Mouse (Mus musculus): Measurements from ENCODE around the gene Ikbke. TPM values are rescaled to one million over a fixed set of nuclear protein-coding genes. Genes with fewer than 3 reads are reported as not detected.
"Not testable (repeated sequence)": the region's sequence is repeated elsewhere in the genome, so short reads cannot be mapped to it uniquely, and the experiment has no call there.

Gene Ikbke
- polyA plus RNA-seq (2016; fragmentation: Nextera tagmentation; extraction: Ambion mirVana) = 0.69 and 1.3 TPM in 2 replicates

DNA sequence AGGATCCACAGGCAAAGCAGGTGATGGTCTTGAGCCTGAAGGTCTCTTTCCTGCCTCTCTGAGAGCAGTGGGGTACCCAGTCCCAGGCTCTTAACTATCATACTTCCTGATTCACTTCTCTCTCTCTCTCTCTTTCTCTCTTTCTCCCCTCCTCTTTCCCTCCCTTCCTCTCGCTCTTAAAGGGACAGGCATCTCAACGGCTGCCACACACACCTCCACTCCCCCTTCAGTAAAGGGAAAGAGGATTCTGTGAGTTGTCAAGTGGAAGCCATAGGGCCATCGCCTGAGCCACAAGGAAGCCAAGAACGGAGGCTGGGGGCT is at the start of gene Ikbke:
Gene Ikbke (minus strand): TSS at position 151 of the 321 bp plus-strand sequence.
- H3K4me3 ChIP-seq = no peak within 1 kb of the TSS
- H3K9ac ChIP-seq (replicated peaks) = no peak within 1 kb of the TSS
- no peaks in the 10 kb centered on the region for H3K9me3 ChIP-seq
- 43% methylated on average over 4 of the region's 4 CpGs for WGBS
- no peaks in the 10 kb centered on the region for H3K36me3 ChIP-seq
- H3K27ac ChIP-seq (replicated peaks) = no peak within 1 kb of the TSS
- no peak for ATAC-seq (ENCODE audit: low FRiP score, low read depth)
- no peak within 1 kb of the TSS for H3K4me2 ChIP-seq (replicated peaks)
- no peaks in the 10 kb centered on the region for H3K4me1 ChIP-seq
- H3K27me3 ChIP-seq = no peaks in the 10 kb centered on the region

- not testable (repeated sequence) for H3K27me3 ChIP-seq; H3K9ac ChIP-seq (replicated peaks); H3K9me3 ChIP-seq; H3K4me3 ChIP-seq; H3K36me3 ChIP-seq; ATAC-seq (ENCODE audit: low FRiP score, low read depth); H3K4me2 ChIP-seq (replicated peaks); H3K4me1 ChIP-seq; H3K27ac ChIP-seq (replicated peaks)
- 100% methylated on average over 1 of the region's 1 CpGs for WGBS
These were observed 49.7 kb upstream of the Ikbke start for GRCm38 (mm10) chr1:131329093-131329492.

DNA sequence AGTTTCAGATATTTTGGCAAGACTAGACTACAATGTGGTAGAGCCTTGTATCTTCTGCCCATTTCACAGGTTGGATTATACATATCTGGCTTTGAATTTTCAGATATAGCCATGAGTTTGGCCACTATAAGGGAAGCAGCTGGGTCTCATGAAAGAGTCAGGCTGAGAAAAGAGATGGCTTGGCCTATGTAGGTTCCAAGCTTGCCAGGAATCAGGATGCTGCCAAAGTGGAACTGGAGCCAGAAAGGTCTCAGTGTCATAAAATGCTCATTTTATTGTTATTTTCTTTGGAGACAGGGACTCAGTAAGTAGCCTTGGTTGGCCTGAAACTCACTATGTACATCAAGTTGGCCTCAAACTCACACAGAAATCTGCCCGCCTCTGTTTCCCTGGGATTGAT is 47.8 kb upstream of the Ikbke start:
- H3K4me3 ChIP-seq = no peak overlapping the region
- ATAC-seq (ENCODE audit: low FRiP score, low read depth) = no peak
- no peaks in the 10 kb centered on the region for H3K9me3 ChIP-seq
- H3K27ac ChIP-seq (replicated peaks) = no peak overlapping the region
- no peak overlapping the region for H3K9ac ChIP-seq (replicated peaks)
- peaks cover 9% of the 10 kb centered on the region; the same call in 1 of the 2 replicates for H3K36me3 ChIP-seq
- 90% methylated on average over 1 of the region's 1 CpGs for WGBS
- no peaks in the 10 kb centered on the region for H3K4me1 ChIP-seq
- no peaks in the 10 kb centered on the region for H3K27me3 ChIP-seq
- H3K4me2 ChIP-seq (replicated peaks) = no peak overlapping the region

DNA sequence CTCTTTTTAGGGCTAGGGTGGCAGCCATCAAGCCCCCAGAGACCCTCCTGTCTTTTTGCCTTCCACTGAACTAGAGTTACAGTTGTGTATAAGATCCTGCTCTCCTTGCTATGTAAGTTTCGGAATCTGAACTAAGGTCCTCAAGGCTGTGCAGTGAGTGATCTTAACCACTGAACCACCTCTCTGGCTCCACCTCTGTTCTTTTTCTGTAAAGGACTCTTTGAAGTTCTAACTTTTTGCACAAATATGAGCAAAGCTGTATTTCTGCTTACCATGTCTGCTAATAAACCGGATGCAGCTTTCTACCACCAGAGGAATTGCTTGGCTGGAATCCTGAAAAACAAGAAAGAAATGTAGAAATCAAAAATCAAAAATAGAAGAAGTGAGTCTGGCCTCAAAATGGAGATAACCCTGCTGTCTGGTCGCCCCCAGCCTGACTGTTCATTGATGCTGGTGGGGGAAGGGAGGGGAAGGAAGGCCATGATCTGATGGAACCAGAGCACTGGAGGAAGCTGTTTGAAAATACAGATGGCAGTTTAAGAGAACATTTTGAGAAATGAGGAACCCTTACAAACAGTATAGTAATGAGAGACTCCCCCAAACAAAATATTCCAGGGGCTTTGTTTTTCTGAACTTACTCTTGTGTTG is 45.5 kb upstream of the Ikbke start:
- no peaks in the 10 kb centered on the region for H3K4me1 ChIP-seq
- no peaks in the 10 kb centered on the region for H3K27me3 ChIP-seq
- no peak overlapping the region for H3K4me2 ChIP-seq (replicated peaks)
- H3K36me3 ChIP-seq = peaks cover 3% of the 10 kb centered on the region; the same call in 1 of the 2 replicates
- H3K9me3 ChIP-seq = no peaks in the 10 kb centered on the region
- ATAC-seq (ENCODE audit: low FRiP score, low read depth) = no peak
- no peak overlapping the region for H3K9ac ChIP-seq (replicated peaks)
- WGBS = 95% methylated on average over 3 of the region's 3 CpGs
- H3K27ac ChIP-seq (replicated peaks) = no peak overlapping the region
- no peak overlapping the region for H3K4me3 ChIP-seq

DNA sequence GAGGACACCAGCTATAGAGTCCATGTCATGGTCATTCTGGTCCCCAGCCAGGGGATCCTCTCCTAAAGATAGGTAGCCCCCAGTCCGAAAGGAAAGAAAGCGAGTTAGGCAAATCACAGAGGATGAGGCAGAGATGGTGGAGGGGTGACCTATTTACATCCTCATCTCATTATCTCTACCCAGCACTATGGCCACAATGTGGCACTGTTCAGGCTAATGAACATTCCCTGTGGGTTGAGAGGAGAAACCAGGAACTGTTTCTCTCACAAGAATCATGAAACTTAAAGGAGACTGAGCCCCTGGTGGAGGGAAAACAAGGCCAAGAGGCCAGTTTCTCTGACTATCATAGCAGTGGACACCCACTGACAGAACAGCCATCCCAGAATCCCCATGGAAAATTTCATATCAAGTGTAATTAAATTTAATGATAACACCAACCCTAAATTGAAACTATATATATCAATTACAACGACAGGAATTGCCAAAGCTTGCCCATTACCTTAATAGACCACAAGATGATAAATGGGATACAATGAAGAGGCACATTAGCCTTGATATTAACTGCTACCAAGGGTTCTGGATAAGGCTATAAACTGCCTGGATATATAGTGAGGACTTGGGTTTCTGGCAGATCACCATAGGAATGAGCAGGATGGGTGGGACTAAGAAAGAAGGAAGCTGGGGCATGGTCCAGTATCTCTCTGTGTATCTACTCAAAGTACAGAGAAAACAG is 40.4 kb upstream of the Ikbke start:
- no peak for ATAC-seq (ENCODE audit: low FRiP score, low read depth)
- Histone ChIP-seq H3K27me3 (no peaks in the 10 kb centered on the region), H3K9ac (replicated peaks) (no peak overlapping the region), H3K27ac (replicated peaks) (no peak overlapping the region), H3K4me2 (replicated peaks) (no peak overlapping the region), H3K9me3 (no peaks in the 10 kb centered on the region), H3K4me3 (no peak overlapping the region), H3K4me1 (no peaks in the 10 kb centered on the region), H3K36me3 (peaks cover 32% of the 10 kb centered on the region)
- WGBS = 85% methylated on average over 3 of the region's 3 CpGs

- ATAC-seq (ENCODE audit: low FRiP score, low read depth) = no peak
- no peak overlapping the region for H3K4me2 ChIP-seq (replicated peaks)
These were observed 39.0 kb upstream of the Ikbke start for GRCm38 (mm10) chr1:131318397-131318796.

GRCm38 (mm10) chr1:131317625-131318024 is 38.2 kb upstream of the Ikbke start:
- WGBS = 90% methylated on average over 5 of the region's 5 CpGs
- Histone ChIP-seq H3K4me2 (replicated peaks) (no peak overlapping the region), H3K9me3 (no peaks in the 10 kb centered on the region), H3K4me3 (no peak overlapping the region), H3K36me3 (peaks cover 32% of the 10 kb centered on the region), H3K9ac (replicated peaks) (no peak overlapping the region), H3K4me1 (no peaks in the 10 kb centered on the region), H3K27me3 (no peaks in the 10 kb centered on the region), H3K27ac (replicated peaks) (no peak overlapping the region)
- no peak for ATAC-seq (ENCODE audit: low FRiP score, low read depth)

More at GRCm38 (mm10) chr1:131318397-131318796, 39.0 kb upstream of the Ikbke start:
- Histone ChIP-seq H3K27ac (replicated peaks) (no peak overlapping the region), H3K4me1 (no peaks in the 10 kb centered on the region), H3K27me3 (no peaks in the 10 kb centered on the region), H3K36me3 (peaks cover 32% of the 10 kb centered on the region), H3K9me3 (no peaks in the 10 kb centered on the region), H3K9ac (replicated peaks) (no peak overlapping the region), H3K4me3 (no peak overlapping the region)
- 89% methylated on average over 2 of the region's 2 CpGs for WGBS

GRCm38 (mm10) chr1:131311284-131311683 is 31.9 kb upstream of the Ikbke start:
- no peak for ATAC-seq (ENCODE audit: low FRiP score, low read depth)
- no peak overlapping the region for H3K4me3 ChIP-seq
- no peaks in the 10 kb centered on the region for H3K27me3 ChIP-seq
- no peaks in the 10 kb centered on the region for H3K4me1 ChIP-seq
- H3K27ac ChIP-seq (replicated peaks) = no peak overlapping the region
- no peak overlapping the region for H3K4me2 ChIP-seq (replicated peaks)
- H3K9me3 ChIP-seq = no peaks in the 10 kb centered on the region
- 85% methylated on average over 3 of the region's 3 CpGs for WGBS
- peaks cover 46% of the 10 kb centered on the region for H3K36me3 ChIP-seq
- no peak overlapping the region for H3K9ac ChIP-seq (replicated peaks)

GRCm38 (mm10) chr1:131310237-131310818 is 30.9 kb upstream of the Ikbke start:
- no peak for ATAC-seq (ENCODE audit: low FRiP score, low read depth)
- H3K27me3 ChIP-seq = no peaks in the 10 kb centered on the region
- 95% methylated on average over 5 of the region's 5 CpGs for WGBS
- peaks cover 37% of the 10 kb centered on the region for H3K36me3 ChIP-seq
- no peak overlapping the region for H3K4me2 ChIP-seq (replicated peaks)
- H3K9me3 ChIP-seq = no peaks in the 10 kb centered on the region
- no peaks in the 10 kb centered on the region for H3K4me1 ChIP-seq
- H3K9ac ChIP-seq (replicated peaks) = no peak overlapping the region
- no peak overlapping the region for H3K27ac ChIP-seq (replicated peaks)
- no peak overlapping the region for H3K4me3 ChIP-seq

DNA sequence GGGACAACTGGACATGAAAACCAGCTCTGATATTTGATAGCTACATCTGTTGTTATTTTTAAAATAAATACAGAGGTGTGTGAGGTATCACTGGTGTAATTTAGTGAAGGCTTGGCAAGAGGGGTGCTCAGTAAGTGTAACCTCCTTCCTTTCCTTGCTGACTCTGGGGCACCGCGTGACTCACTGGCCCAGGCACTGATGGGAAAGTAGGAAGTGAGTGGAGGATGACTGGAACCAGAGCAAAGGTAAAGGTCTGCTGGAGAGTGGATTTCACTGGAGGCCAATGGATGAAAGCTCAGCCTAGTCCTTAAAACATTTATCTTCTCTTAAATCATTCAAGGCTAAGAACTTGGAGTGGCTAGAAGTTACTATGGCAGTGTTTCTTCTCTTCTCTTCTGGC is 21.3 kb upstream of the Ikbke start:
- ATAC-seq (ENCODE audit: low FRiP score, low read depth) = no peak
- 100% methylated on average over 2 of the region's 2 CpGs for WGBS
- Histone ChIP-seq H3K4me2 (replicated peaks) (no peak overlapping the region), H3K9ac (replicated peaks) (no peak overlapping the region), H3K36me3 (peaks cover 39% of the 10 kb centered on the region), H3K9me3 (no peaks in the 10 kb centered on the region), H3K27ac (replicated peaks) (no peak overlapping the region), H3K4me1 (no peaks in the 10 kb centered on the region), H3K27me3 (no peaks in the 10 kb centered on the region), H3K4me3 (no peak overlapping the region)

DNA sequence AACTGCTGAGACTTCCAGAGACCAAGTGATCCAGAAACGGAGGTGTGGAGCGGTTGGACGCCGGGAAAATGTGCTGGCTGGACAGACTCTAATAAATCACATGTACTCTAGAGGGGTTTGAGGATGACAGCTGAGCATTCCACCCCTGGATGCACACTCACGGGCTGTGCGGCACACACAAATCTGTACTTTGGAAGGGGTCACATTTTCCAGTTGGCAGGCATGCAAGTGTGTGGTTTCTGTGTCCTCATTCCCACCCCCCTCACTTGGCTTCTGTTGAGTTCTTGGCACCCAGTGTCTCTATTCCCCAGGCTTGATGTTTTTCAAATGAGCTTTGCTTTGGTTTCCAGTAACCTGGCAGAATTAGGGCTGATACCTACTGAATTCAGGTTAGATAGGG is 20.4 kb upstream of the Ikbke start:
- H3K27ac ChIP-seq (replicated peaks) = no peak overlapping the region
- no peaks in the 10 kb centered on the region for H3K27me3 ChIP-seq
- no peak for ATAC-seq (ENCODE audit: low FRiP score, low read depth)
- H3K4me2 ChIP-seq (replicated peaks) = no peak overlapping the region
- WGBS = 94% methylated on average over 6 of the region's 6 CpGs
- H3K9ac ChIP-seq (replicated peaks) = no peak overlapping the region
- H3K9me3 ChIP-seq = no peaks in the 10 kb centered on the region
- H3K4me3 ChIP-seq = no peak overlapping the region
- peaks cover 46% of the 10 kb centered on the region for H3K36me3 ChIP-seq
- H3K4me1 ChIP-seq = no peaks in the 10 kb centered on the region

DNA sequence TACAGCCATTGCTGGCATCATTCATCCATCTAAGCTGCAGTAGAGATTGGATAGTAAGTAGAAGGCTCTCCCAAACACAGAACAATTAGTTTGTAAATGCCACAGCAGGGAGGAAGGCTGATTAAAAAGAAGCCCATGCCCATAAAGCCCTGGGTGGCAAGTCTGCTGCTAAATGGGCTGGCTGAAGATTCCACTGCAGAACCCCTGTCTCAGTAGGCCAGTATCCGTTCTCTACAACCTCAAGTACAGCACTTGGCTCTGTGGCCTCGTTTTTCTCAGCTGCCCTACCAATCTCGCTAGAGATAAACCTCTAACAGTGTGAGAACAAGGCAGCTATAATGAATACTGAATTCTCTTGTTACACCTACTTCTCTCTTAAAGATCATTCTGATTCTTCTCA is 19.8 kb upstream of the Ikbke start:
- no peaks in the 10 kb centered on the region for H3K4me1 ChIP-seq
- H3K4me2 ChIP-seq (replicated peaks) = no peak overlapping the region
- WGBS = 58% methylated on average over 3 of the region's 3 CpGs
- no peaks in the 10 kb centered on the region for H3K27me3 ChIP-seq
- H3K36me3 ChIP-seq = peaks cover 46% of the 10 kb centered on the region
- no peak overlapping the region for H3K4me3 ChIP-seq
- H3K9ac ChIP-seq (replicated peaks) = no peak overlapping the region
- no peaks in the 10 kb centered on the region for H3K9me3 ChIP-seq
- H3K27ac ChIP-seq (replicated peaks) = no peak overlapping the region
- no peak for ATAC-seq (ENCODE audit: low FRiP score, low read depth)

Measured in midbrain, embryonic 12.5 days (tissue).